Mouse (Mus musculus) heart, embryonic 14.5 days (tissue): ENCODE data around the gene Itgae. TPM values are rescaled to one million over a fixed set of nuclear protein-coding genes. Genes with fewer than 3 reads are reported as not detected.

Source experiments
- ATAC-seq: fragments of 200-750 bp; cut with Nextera tagmentation; 2 replicates; pipeline ENCODE4 v1.8.0; 2017; ENCODE audit warnings: low read depth, moderate TSS enrichment; ENCODE audit not compliant: insufficient number of reproducible peaks, insufficient read depth, low FRiP score
- H3K27ac ChIP-seq, 2 experiments: fragments of 200-500 bp in 1 of 2; fragments of 300-500 bp in 1 of 2; sonication (generic) in 1 of 2; replicated peaks in 1 of 2; 2 replicates each; pipeline ENCODE4 v1.5.1; 2012 to 2014; ENCODE audit warnings: low read depth in 2 of 2, low read length in 2 of 2, control low read depth in 1 of 2, mild to moderate bottlenecking in 1 of 2, mixed read lengths in 1 of 2; ENCODE audit not compliant: control insufficient read depth in 1 of 2, insufficient read depth in 1 of 2
- H3K27me3 ChIP-seq: fragments of 300-500 bp; sonication (generic); 2 replicates; pipeline ENCODE4 v1.6.1; 2014; ENCODE audit warnings: mild to moderate bottlenecking, low read length, control low read depth; ENCODE audit not compliant: control insufficient read depth, insufficient read depth
- H3K36me3 ChIP-seq: fragments of 300-500 bp; sonication (generic); 2 replicates; pipeline ENCODE4 v1.6.1; 2014; ENCODE audit warnings: mild to moderate bottlenecking, control low read depth, low read length, mixed read lengths; ENCODE audit not compliant: control insufficient read depth, insufficient read depth
- H3K4me1 ChIP-seq, 2 experiments: fragments of 200-500 bp in 1 of 2; fragments of 300-500 bp in 1 of 2; sonication (generic) in 1 of 2; 2 replicates each; pipeline ENCODE4 v1.6.1; 2012 to 2014; ENCODE audit warnings: low read length in 2 of 2, control low read depth in 1 of 2, mixed read lengths in 1 of 2; ENCODE audit not compliant: control insufficient read depth in 2 of 2, insufficient read depth in 2 of 2
- H3K4me2 ChIP-seq: fragments of 300-500 bp; sonication (generic); 2 replicates; pipeline ENCODE4 v1.6.1; 2014; ENCODE audit warnings: mild to moderate bottlenecking, low read length
- H3K4me3 ChIP-seq, 2 experiments: fragments of 200-500 bp in 1 of 2; fragments of 300-500 bp in 1 of 2; sonication (generic) in 1 of 2; 2 replicates each; pipeline ENCODE4 v1.5.1; 2012 to 2014; ENCODE audit warnings: low read length in 2 of 2, mild to moderate bottlenecking in 2 of 2, control low read depth in 1 of 2, low read depth in 1 of 2, moderate library complexity in 1 of 2; ENCODE audit not compliant: control insufficient read depth in 1 of 2, insufficient read depth in 1 of 2
- H3K9ac ChIP-seq: fragments of 300-500 bp; sonication (generic); 2 replicates; pipeline ENCODE4 v1.6.1; 2014; ENCODE audit warnings: mild to moderate bottlenecking, low read length
- H3K9me3 ChIP-seq: fragments of 300-500 bp; sonication (generic); 2 replicates; pipeline ENCODE4 v1.6.1; 2016; ENCODE audit warnings: low read length, control low read depth; ENCODE audit not compliant: control insufficient read depth
- WGBS: fragments of 180-500 bp; shearing (Covaris S2); extraction: QIAGEN DNeasy Blood & Tissue Kit; methylation state at CpG from one replicate; pipeline ENCODE4 v1.1.7; 2014; 5-methylcytosine and 5-hydroxymethylcytosine counted together
- polyA plus RNA-seq: library from polyadenylated mRNA; unstranded; fragments of >200 nt; fragmentation: Nextera tagmentation; extraction: Ambion mirVana; gene quantifications from 2 replicates; pipeline ENCODE4 v1.2.1, GENCODE M21; 2014

Gene Itgae
- polyA plus RNA-seq, 1 experiment from 2014 or later = 0.22 TPM

DNA sequence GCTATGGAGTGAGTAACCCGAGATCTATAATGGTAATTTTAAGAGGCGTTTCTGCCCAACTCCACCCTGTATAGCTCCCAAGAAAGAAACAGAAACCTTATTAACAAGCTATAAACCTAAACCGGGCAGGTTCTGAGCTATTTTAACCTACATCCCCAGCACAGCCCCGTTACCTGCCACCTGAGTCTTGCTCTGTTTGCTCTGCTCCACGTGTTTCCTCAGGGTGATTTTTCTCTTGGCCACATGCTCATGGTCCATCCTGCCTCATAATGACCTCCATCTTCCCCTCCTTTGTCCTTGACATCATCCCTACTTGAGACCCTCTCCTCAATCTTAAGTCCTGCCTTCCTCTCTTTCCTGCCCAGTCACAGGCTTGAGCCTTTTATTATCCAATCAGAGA, 43.8 kb downstream of the Itgae start:
- Histone ChIP-seq H3K27ac (no peak overlapping the region), H3K4me3 (no peak overlapping the region), H3K9me3 (no peaks in the 10 kb centered on the region), H3K27me3 (no peaks in the 10 kb centered on the region), H3K9ac (no peak overlapping the region), H3K4me2 (peak overlapping the region; percentile 87), H3K4me1 (peaks cover 7 to 30% of the 10 kb centered on the region in 2 experiments), H3K36me3 (peaks cover 27% of the 10 kb centered on the region)
- no peak for ATAC-seq
- WGBS = 90% methylated on average over 5 of the region's 5 CpGs

DNA sequence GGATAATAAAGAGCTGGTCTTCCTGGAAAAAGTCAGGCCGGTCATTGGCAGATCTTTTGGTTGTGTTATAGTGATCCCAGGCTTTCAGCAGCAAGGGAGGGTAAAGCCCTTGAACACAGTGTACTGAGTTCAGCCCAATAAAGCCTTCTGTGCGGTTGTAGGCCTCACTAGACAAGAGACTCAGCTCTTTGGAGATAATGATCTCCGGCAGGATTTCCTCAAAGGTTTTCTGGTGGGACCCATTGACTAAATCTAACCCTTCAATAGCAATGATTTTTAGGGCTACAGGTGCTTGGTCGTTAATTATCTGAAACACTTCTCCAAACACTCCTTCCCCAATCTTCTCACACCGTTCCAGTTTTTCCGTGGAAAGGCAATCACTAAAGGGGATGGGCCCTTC, 46.2 kb downstream of the Itgae start:
- H3K4me3 ChIP-seq = peak overlapping the region; percentile 84 to 89; a peak in 3 of 4 replicates
- WGBS = 71% methylated on average over 6 of the region's 6 CpGs
- H3K36me3 ChIP-seq = peaks cover 23% of the 10 kb centered on the region
- H3K27me3 ChIP-seq = no peaks in the 10 kb centered on the region
- H3K9ac ChIP-seq = peak overlapping the region; percentile 86
- peaks cover 7 to 28% of the 10 kb centered on the region in 2 experiments for H3K4me1 ChIP-seq
- no peaks in the 10 kb centered on the region for H3K9me3 ChIP-seq
- H3K27ac ChIP-seq = 0 out of 4 replicates have a peak overlapping the region, but pooled peaks of 1 of the 2 experiments have one; percentile 6
- H3K4me2 ChIP-seq = peak overlapping the region; percentile 87
- ATAC-seq = no peak

- H3K27ac ChIP-seq = peak overlapping the region in 1 of 2 experiments; percentile 6; a peak in 1 of 4 replicates
- H3K4me1 ChIP-seq = peaks cover 7 to 28% of the 10 kb centered on the region in 2 experiments
- H3K27me3 ChIP-seq = no peaks in the 10 kb centered on the region
- peak overlapping the region; percentile 86 for H3K9ac ChIP-seq
- H3K4me3 ChIP-seq = peak overlapping the region; percentile 84 to 89
- peak overlapping the region; percentile 87 for H3K4me2 ChIP-seq
- peaks cover 23% of the 10 kb centered on the region for H3K36me3 ChIP-seq
- no peaks in the 10 kb centered on the region for H3K9me3 ChIP-seq
- no peak for ATAC-seq
- 21% methylated on average over 11 of the region's 11 CpGs for WGBS
Observed at GRCm38 (mm10) chr11:73137116-73137515, 46.7 kb downstream of the Itgae start.

DNA sequence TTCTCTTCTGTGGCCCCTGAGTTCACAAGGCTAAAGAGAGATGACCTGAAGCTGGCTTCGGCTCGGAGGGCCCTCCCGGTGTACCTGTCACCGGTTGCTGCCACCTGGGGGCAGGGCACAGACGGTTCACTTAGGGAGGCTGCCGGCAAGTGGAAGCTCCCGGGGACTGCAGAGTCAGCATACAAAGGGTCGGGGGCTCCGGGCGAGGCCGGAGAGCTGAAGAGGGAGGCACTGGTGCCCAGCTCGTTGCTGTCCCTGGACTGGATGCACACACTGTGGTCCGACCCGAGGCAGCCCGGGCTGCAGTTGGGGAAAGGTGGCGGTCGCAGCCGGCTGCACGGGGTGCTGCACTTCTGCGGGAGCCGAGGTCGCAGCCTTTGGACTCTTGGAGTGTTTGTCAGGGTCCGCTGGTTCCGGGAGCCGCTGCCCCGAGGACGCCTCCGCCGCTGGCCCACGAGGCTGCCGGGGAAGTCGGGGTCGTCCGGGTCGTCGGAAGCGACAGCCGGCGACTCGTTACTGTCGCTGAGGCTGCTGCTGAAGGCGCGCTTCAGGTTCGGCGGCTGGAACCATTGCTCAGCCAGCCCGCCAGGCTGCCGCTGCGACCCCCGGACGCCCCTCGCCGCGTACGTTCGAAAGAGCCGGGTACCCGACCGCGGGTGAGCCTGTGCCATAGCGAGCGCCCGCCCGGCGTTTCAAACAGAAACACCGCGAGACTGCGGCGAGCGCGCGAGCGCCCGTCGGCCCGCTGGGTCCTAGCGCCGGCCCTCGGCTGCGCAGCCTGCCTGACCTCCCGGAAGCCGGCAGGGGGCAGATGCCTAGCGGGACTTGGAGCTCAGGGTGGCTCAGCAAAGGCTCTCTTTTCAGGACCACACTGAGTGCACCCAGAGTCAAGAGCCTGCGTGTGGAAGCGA, 47.5 kb downstream of the Itgae start, which contains the start of gene Haspin:
Gene Haspin, minus strand, starts transcription at position 704 of the 911 bp plus-strand sequence.
- H3K4me3 ChIP-seq = peak within 1 kb of the TSS; percentile 84 to 89
- ATAC-seq = peak; percentile 85
- peaks cover 18% of the 10 kb centered on the region for H3K36me3 ChIP-seq
- H3K9me3 ChIP-seq = no peaks in the 10 kb centered on the region
- peak within 1 kb of the TSS; percentile 87 for H3K4me2 ChIP-seq
- peak within 1 kb of the TSS in 1 of 2 experiments; percentile 6; a peak in 1 of 4 replicates for H3K27ac ChIP-seq
- peaks cover 7 to 28% of the 10 kb centered on the region in 2 experiments for H3K4me1 ChIP-seq
- no peaks in the 10 kb centered on the region for H3K27me3 ChIP-seq
- WGBS = under 1% methylated on average over 81 of the region's 84 CpGs
- peak within 1 kb of the TSS; percentile 86 for H3K9ac ChIP-seq

- ATAC-seq = no peak
- Histone ChIP-seq H3K4me3 (no peak overlapping the region), H3K4me1 (peaks cover 0 to 7% of the 10 kb centered on the region in 2 experiments; a peak in 2 of 4 replicates), H3K27me3 (no peaks in the 10 kb centered on the region), H3K27ac (no peak overlapping the region), H3K9ac (no peak overlapping the region), H3K9me3 (no peaks in the 10 kb centered on the region), H3K4me2 (no peak overlapping the region), H3K36me3 (no peaks in the 10 kb centered on the region)
- 30% methylated on average over 1 of the region's 1 CpGs for WGBS
Observed at GRCm38 (mm10) chr11:73144261-73144681, 53.9 kb downstream of the Itgae start.

DNA sequence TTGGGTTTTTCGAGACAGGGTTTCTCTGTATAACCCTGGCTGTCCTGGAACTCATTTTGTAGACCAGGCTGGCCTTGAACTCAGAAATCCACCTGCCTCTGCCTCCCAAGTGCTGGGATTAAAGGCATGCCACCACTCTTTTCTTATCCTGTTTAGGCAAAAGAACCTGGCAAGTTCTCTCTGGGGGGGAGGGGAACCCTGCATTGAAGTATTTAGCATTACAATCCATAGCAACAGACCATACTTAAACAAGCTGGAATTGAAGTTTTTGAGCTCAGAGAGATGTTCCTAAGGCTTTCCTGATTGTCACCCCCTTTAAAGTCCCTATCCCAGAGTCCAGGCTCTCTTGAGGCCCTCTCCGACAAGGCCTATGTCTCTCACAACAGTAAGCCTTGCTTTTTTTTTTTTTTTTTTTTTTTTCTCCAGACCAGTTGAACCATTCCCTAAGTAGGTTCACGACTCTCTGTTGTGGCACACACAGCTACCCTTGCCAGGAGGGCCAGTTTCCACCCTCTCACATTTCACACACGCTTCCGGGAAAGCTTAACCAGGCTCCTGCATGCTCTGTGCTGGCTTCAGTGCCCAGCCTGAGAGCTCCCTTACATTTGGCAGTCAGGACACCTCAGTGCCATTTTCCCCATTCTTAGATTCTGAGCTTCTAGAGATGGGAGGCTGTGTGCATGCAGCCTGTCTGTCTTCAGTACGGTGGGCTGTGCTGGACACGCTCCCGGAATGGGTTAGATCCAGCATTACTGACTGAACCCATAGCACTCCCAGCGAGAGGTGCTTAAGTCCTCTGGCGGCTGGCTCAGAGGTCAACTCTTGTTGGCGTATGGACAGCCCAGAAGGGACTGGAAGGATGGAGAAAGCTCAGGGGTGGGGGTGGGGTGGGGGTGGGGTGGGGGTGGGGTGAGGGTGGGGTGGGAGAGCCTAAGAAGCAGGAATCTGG, 55.9 kb downstream of the Itgae start:
- Histone ChIP-seq H3K27me3 (no peaks in the 10 kb centered on the region), H3K27ac (no peak overlapping the region), H3K4me1 (peaks cover 0 to 7% of the 10 kb centered on the region in 2 experiments; a peak in 2 of 4 replicates), H3K36me3 (no peaks in the 10 kb centered on the region), H3K4me2 (no peak overlapping the region), H3K9ac (no peak overlapping the region), H3K4me3 (no peak overlapping the region), H3K9me3 (no peaks in the 10 kb centered on the region)
- WGBS = 56% methylated on average over 11 of the region's 11 CpGs
- no peak for ATAC-seq

DNA sequence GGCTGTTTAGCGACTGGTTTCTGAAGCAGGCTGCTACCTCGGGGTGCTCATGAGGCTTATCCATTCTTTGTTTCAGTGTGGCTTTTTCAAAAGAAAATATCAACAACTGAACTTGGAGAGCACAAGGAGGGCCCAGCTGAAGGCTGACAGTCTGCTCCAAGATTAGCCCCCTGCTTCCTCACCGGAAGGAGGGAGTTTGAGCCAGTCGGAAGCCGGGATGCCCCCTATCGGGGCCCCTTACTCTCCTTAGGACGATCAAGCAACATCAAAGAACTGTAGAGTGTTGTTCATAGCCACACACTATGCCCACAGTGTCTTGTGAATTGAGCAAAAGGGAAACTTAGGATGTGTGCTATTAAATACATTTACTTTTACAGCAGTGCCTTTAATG, 56.6 kb downstream of the Itgae start:
- Histone ChIP-seq H3K36me3 (no peaks in the 10 kb centered on the region), H3K27me3 (no peaks in the 10 kb centered on the region), H3K9ac (no peak overlapping the region), H3K9me3 (no peaks in the 10 kb centered on the region), H3K4me2 (no peak overlapping the region), H3K4me3 (no peak overlapping the region), H3K4me1 (peaks cover 0 to 7% of the 10 kb centered on the region in 2 experiments; a peak in 2 of 4 replicates), H3K27ac (no peak overlapping the region)
- WGBS = 40% methylated on average over 7 of the region's 7 CpGs
- ATAC-seq = no peak
